Mouse (Mus musculus) Muller cell, postnatal 12 days (primary cell): Measurements from ENCODE around the gene C8g.

ENCODE experiments used
- DNase-seq: peaks from one replicate; pipeline ENCODE4 v3.0.0-alpha.2; 2015; ENCODE audit errors: inconsistent ontology term

C8g gene

DNA sequence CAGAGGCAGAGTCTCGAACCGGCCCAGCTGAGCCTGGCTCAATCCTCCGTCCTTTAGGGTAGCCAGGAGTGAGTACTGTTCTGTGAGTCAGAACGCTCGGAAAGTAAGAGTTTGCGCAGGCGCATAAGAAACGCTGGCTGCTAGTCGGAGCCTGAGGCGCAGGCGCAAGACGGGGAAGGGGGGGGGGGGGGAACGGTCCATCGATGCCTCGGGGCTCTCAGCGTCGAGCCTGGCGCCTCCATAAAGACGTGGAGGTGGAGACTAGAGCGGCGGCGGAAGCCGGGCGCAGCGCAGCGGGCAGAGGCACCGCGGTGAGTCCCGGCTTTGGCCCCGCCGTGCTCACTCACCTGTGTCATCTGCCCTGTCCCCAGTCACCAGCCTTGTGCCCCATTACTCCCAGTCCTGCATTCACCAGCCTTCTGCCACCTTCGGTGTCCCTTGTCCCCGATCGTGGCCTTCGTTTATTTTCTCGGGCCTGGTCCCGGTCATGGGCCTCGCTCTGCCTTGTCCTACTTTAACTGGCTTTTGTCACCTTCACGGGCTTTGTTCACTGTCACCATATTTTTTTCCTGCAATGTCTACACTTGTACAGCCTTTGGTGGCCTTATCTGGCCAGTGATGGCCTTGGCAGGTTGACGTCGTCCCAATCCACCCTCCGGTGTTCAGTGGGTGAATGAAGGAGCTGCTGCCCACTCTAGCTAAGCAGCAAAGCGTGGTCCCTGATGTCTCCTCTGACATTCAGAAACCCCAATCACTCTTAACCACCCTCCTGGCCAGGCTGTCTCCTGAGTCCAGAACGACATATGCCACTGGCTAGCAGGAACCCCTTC is 728 bp downstream of the C8g start, which contains the start of gene Fbxw5:
Fbxw5 (plus strand) TSS at position 175 of the 830 bp plus-strand sequence.
- DNase-seq: peak; percentile 96

DNA sequence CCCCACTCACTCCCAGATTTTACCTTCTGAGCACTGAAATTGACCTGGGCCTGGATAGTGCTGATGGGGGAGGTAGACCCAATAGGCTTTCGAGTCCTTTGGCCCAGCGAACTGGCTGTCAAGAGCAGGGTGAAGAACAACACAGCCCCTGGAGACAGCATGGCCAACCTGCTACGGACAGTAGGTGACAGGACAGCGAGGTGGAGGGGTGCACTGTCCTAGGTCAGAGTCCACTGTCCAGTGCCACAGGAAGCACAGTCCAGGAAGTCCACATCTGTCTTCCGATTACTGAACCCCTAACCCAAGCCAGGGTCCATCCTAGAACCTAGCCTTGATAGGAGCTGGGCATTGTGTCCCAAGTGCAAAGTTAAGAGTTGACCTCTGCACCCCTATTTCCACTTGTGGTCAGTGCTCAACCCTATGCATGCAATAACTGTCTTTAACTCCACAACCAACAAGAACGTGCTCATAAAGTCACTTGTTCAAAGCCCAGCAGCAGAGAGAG is 1.4 kb downstream of the C8g start:
- DNase-seq: peak; percentile 33

DNA sequence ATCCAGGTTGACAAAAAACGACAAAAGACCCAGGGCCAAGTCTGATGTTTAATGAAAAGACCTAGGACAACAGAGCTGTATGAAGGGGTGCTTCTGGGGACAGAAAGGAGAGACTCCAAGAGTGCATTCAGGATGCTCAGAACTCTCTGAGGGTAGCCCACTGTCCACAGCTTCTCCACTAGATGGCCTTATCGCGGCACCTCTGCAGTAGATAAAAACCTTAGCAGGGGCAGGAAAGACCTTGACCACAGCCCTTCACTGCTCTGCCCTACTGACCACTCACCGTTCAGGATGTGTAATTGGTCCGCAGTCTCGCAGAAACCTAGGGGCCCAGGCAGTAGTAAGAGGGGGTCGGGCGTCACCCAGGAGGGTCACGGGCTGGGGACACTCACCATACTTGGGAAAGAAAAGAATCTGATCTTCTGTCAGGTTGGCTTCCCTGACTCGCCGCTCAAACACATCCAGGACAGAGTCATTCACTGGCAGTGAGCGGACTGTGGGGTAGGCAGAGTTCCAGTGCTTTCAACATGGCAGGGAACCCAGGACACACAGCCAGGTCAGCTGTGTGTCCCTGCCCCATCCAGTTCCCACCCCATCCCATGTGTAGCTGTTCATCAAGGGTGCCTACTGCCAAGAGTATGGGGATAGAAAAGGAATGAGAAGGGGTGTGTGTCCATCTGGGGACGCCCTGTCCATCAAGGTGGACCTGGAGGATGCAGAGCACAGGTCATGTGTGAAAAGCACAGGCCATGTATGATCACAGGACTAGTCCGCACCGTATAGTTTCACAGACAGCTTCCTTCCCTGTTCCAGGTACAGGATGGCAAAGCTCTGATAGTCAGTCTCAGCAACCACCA is 2.7 kb downstream of the C8g start:
- no peak for DNase-seq

DNA sequence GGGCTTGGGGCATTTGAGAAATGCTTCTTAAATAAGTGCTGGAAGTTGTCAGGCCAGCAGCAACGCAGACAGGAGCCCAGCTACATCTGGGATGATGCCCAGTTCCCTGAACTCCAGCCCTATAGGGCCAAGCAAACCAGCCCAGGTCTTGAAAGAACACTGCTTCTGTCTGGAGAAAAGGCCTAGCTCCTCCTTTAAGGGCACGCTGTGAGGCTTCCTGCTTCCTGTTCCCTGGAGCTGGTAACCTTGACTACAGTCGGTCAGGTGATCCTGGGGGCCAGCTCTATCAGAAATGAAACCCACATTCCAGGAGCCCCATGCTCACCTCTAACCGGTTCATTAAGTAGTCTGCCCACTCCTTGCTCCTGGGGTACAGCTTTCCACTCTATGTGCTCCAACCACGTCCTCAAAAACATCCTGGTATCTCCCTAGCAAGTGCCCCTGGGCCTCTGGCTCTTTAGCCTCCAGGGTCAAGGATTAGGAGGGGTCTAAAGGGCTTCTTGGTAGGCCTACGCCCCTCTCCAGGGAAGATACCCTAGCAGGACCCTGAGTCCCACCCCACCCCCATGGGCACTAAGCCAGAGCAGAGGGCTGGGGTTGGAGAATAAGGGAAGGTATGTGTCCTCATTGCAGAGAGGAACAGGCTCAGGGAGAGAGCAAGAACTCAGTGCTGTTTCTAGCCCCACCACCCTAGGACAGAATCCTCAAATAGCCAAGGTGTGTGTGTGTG is 3.5 kb downstream of the C8g start:
- no peak for DNase-seq

DNA sequence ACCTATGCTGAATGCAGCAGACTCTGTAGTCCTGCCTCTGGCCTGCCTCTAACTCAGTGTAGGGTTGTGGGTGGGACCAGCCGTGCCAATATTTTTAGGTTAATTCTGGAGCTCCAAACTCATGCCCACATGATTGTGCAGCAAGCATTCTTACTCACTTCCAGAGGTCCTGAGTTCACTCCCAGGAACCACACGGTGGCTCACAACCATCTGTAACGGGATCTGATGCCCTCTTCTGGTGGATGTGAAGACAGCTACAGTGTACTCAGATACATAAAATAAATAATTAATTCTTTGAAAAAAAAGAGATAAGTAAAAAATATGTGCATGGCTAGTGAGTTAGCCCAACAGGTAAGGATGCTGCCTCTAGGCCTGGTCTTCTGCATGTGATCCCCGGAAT is 5.1 kb downstream of the C8g start:
- DNase-seq: peak; percentile 47

DNA sequence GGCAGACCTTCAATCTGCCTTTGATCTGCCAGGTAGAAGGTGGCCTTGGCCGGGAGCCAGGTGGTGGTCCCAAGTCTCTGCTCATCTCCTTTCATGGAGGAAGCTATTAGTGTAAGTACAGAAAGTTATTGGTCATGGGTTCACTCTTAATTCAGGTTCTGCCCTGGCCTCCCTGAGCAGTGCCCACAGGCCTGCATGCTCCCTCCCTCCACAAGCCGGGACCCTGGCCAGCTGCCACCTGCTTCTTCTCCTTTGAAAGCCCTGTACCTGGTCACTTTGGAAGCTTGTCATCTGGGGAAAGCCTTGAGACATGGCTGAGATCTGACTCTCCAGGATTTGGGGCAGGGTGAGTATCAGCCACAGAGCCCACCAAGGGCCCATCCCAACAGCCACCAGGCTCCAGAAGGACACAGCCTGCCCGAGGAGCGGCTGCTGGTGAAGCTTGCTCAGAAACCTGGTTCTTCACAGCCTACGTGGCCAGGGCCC is 8.0 kb downstream of the C8g start, which contains the start of gene Lcn12:
Lcn12 (minus strand) TSS at position 436 of the 486 bp plus-strand sequence.
- no peak for DNase-seq

DNA sequence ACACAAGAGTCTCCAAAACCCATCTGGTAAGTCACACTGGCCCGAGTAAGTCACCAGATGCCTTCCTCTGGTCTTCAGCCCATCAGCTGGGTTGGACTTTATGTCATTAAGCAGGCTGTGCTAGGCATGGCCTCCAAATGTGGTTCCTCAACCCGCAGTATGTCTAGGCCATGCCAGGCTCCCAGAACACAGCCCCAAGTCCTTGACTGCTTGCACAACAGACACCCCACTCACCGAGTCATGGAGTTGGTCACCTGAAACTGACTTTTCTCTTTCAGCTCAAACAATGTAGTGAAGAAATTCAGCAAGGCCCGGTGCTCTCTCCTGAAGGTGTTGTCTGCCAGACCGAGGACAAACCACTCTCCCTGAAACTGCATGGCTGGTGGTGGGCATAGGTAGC is 8.5 kb downstream of the C8g start:
- no peak for DNase-seq

DNA sequence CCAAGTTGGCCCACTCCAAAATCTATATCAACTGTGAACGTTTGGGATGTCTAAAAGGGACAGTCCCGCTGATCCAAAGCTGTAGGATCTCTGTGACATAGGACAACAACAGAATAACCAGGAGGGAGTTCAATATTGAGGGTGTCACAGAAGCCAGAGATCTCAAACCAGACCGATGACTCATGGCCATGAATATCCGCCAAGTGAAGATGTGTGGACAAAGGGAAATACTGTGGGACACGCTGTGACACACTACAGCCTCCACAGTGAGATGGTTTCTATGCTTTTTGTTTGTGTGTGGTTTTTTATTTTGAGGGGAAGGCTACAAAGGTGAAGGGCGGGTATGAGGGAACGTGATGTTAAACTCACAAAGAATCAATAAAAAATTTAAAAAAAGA is 12.8 kb downstream of the C8g start:
- DNase-seq: peak; percentile 50

DNA sequence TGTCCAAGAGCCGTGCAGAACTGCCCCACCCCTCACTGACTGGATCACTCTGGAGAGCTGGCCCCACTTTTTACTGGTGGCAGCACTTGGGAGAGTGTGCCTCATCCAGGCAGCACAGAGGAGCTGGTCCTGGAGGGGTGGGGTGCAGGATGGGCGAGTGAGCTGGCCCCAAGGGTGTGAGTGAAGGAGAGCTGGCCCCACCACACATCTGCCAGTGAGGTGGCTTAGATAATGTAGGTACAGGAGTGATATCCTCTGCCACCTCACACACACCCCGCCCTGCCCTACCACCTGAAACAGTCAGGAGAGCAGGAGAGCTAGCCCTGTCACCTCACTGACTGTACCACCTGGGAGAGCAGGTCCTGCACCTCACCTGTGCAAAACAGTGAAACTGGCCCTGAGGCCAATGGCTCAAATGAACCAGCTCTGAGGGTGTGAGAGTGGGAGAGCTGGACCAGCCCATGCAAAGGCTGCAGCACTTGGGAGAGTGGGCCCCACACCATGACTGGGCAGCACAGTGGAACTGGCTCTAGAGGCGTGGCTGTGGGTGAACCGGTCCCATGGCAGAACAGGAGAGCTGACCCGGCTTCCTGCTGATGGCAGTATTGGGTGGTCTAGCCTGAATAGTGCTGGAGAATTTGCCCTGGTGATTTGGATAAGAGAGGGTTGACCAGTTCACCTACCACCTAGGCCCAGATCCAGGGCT is 13.4 kb downstream of the C8g start:
- DNase-seq: no peak

DNA sequence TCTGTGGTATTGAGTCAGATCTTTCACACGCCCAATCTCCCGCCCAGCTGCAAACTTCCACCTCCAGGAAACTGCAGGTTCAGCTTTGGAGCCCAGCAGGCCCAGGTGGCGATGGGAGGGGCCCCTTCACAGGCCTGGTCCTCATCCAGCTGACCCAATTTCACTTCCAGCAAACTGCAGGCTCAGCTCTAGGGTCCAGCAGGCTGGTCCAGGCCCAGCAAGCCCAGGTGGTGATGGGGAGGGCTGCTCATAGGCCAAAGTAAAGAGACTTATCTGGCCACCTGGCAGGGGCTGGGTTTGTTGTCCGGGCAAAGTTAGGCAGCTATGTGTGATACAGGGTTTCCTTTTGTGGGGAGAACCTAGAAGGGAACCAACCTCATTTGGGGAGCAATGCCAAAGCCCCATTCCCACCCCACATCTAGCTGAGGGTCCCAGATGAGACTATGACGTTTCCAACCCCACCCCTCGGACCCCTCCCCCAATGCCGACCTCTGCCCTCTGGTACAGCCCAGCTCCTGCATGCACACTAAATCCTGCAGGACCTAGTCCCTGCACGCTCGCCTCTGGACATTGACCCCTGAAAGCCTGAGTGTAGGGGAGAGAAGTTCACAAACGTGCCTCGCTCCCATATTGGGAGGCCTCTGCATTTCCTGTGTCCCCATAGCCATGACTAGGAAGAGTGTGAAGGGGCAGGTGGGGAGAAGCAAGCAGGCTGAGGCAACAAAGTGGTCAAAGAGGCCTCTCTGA is 16.4 kb downstream of the C8g start:
- no peak for DNase-seq

DNA sequence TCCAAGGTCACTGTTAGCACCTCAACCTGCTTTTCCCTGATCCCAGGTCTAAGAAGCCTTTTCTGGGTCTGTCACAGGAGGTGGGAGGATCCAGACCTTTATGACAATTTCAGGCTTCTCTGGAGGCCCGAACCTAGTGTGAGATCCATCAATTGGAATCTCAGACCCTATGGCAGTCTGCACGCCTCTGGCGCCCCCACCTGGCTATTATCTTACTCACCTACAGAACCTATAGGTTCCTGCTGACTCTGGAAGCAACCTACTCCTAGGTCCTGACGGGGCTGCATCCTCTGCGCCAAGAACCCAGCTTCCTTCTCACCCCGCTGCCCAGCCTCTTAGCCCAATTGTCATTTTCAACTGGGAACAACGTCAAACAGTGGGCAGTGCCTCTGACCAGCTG is 18.6 kb downstream of the C8g start:
- no peak for DNase-seq

DNA sequence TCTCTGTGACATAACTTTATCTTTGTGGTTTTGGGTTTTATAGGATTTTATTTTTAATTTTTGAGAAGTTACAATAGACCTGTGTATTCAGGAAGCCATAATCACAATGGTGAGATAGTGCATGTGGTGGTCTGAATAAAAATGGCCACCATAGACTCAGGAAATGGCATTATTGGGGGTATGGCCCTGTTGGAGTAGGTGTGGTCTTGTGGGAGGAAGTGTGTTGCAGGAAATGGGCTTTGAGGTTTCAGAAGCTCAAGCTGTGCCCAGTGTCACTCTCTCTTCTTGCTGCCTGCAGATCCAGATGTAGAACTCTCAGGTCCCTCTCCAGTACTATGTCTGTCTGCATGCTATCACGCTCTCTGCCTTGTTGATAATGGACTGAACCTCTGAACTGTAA is 21.0 kb downstream of the C8g start:
- DNase-seq: no peak

DNA sequence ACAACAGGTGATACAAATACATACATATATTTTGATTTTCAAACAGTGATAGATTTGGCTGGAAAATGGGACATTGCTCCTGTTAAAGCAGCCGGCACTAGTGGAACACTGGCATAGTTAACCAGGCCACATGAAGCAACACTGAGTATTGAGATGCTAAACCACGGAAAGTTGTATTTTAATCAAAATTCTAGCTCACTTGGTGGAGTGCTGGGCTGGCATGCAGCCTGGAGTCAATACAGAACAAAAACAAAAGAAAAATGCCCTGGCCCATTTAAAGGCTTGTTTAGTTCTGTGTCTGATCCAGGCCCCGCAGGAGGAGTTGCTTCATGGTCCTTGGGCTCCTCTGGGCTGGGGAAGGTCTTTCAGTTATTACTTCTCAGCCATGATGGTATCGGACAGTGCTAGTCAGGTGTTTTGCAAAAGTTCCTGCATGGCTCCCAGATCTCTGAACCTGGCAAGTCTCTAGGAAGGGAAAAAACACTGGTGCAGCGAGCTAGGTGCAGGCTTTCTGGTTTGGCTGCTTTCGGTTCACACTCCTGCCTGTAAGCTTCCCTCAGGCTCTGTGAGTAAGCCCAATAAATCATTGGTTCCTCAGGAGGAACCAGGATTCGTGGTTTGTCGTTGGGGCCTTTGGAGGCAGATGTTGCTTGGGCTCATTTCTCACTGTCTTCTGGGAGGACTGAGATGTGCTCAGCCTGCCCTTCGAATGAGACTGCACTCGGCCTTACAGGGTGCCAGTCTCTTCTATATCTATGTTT is 21.8 kb downstream of the C8g start:
- peak; percentile 46 for DNase-seq

DNA sequence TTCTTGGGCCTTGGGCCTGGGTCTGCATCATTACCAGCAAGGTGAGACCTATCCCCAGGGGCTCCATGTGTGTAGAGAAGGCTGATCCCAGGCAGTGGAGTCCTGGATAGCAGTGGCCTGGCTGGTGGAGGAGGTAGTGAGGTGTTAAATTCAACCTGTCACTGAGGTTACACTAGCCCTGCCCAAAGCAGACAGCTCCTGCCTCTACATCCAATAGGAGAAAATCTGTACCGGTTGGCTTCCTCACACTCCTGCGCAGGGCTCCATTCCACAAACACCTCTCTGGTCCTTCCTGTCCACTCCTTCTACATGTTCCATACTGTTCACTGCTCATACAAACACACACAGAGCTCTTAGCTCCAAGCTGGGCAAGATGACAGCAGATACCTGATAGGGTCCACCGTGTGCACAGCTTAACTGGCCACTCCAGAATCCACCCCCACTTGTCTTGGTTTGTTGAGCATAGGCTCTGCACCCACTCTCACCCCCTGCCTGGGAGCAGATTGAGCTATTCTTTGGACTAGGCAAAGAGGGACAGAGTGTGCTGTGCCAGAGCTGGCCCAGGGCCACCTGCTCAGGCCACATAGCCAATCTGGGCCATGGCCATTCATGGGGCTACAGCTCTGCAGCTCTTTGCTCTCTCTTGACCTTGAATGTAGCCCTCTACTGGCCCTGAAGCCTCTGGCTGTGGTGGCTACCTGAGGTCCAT is 23.4 kb downstream of the C8g start:
- DNase-seq: no peak

DNA sequence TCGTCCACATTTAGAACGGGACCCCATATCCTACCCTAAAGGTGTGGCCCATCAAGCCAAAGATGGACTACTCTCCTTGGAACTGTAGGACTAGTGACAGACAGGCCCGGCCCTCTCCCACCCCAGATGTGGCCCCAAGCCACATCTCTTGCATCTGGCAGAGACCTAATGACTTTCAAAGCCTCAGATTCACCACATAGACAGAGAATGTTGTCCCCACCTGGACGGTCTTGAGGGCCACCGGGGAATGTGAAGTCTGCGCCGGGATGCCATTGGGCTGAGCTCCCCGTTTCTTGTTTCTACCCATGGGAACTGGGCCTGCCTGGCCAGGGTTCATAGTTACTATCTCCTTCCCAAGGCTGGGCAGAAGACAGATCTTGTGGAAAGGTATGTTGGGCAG is 24.0 kb downstream of the C8g start:
- no peak for DNase-seq

DNA sequence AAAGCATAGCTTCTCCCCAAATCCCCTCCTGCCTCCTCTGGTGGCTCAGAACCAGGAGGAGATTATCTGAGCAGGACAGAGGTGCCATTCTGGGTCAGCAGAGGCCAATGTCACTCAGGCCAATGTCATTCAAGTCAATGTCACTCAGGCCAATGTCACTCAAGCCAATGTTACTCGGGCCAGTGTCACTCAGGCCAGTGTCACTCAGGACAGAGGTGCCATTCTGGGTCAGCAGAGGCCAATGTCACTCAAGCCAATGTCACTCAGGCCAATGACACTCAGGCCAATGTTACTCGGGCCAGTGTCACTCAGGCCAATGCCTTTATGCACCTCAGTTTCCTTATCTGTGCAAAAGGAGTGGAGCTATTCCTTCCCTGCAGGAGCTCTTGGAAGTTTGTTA is 29.0 kb downstream of the C8g start:
- no peak for DNase-seq

DNA sequence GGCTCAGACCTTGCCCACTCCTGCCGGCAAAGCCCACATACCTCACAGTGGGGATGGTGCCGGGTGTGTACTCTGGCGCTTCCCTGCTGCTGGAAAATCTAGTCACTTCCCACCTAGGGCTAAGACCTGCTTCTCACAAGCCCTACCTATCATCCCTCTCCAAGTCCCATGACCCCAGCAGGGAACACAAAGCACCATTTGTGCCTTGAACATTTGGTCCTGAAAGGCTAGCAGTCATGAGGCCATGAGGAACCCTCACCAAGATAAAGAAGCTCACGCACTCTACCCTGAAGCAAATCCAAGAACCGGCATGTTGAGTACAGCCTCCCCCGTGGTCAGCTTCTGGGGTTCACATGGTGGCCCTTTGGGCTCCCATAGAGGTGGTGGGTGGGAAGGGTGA is 31.6 kb downstream of the C8g start, which contains the start of gene Ptgds:
Ptgds (minus strand) TSS at position 78 of the 400 bp plus-strand sequence.
- DNase-seq: no peak

DNA sequence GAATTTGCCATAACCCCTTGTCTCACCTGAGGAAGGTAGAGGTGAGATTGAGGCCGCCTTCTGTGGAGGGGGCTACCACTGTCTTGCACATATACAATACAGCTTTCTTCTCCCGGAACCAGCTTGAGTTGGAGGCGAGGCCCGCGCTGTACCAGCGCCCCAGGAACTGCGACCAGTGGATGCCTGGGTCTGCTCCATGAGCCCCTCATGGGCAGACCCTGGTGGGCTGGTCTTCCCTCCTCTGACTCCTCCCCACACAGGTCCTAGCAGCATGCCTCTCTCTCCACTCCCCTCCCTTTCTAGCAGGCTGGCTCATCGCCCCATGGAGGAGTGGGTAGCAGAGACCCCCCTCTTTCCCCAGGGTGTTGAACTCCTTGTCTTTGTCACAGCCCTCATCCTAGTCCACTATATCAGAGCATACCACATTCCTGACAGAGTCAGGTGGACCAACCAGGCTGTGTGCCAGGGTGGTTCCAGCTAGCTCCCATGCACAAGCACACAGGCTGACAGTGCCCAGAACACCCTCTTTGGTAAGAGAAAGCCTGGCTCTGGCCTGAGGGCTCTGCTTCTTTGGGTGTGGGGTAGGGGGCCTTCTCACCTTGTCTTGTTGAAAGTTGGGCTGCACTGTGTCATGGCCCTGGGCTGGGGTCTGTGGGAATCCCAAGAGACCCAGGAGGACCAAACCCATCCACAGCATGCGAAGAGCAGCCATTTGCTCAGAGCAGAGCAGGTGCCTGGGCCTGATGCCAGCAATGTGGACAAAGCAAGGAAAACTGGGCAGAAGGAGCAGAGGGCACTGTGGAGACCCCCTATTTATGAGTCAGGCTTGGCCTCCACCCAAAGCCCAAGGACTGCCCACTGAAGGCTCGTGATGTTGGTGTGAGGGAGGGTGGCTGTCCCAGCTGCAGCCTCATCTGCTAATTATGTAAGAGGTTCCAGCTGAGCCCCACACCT is 32.3 kb downstream of the C8g start:
- DNase-seq: peak; percentile 83
